Mouse (Mus musculus) central nervous system, embryonic 18 days (tissue): ENCODE measurements around the gene Plg. TPM values are rescaled to one million over a fixed set of nuclear protein-coding genes. Genes with fewer than 3 reads are reported as not detected.

Experiments used
- polyA plus RNA-seq: library from polyadenylated mRNA; depleted of rRNA; stranded (reverse); fragments of >200 nt; gene quantifications from 2 replicates; pipeline ENCODE4 v1.2.3, GENCODE M21; 2012; rRNA removed

Gene Plg
- 0.12 TPM in 2 replicates for polyA plus RNA-seq

DNA sequence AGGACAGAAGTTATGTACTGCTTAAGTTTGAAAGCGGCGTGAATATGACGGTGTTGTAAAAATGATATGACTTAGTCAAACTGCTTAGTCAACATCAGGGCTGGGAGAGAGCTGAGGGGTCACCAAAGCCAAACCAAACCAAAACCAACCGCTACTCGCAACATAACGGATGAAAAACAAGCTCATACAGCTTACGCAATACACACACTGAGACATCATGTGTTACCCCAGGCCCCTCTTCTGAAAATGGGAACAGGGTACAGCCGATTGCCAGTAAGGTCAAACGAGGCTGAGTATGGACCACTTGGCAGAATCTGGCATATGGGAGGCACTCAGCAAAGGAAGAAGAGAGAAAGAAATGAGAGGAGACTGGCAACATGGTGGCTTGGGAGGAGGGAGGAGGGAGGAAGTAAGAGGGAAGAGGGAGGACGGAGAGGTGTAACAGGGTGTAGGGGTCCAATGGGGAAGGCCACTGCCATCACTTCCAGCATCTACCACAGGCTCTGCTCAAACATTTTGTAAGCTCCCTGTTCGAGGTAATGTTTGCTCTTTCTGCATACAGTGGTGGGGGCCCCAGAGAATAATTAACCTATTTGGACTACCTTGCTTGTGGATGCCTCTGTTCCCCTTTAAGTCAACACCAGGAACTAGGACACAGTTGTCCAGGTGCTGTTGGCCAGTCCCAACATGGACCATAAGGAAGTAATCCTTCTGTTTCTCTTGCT, at the start of gene Plg:
TSS of gene Plg (plus strand) at position 628 of the 725 bp plus-strand sequence.

Other genes with a start within 250 kb of the Plg start
- gene Map3k4, start 59.8 kb upstream of the Plg start, polyA plus RNA-seq, result 22.9 and 23.5 TPM in 2 replicates
- gene Slc22a3, start 129.1 kb downstream of the Plg start, polyA plus RNA-seq, result 2.0 and 2.6 TPM in 2 replicates
- gene Slc22a2, start 205.5 kb downstream of the Plg start, polyA plus RNA-seq, result 0.92 and 1.0 TPM in 2 replicates